Mouse (Mus musculus) stomach, embryonic 14.5 days (tissue): ENCODE measurements at regions not wholly inside any gene's neighbourhood (a gene's known extent, or its start where the extent isn't known, plus 50 kb on each side); places are given as distances from the start of the nearest gene placed in this dataset.

Experiments used
- ATAC-seq: fragments of 200-750 bp; cut with Nextera tagmentation; 2 replicates; pipeline ENCODE4 v1.8.0; 2017; ENCODE audit warnings: low read depth, moderate TSS enrichment; ENCODE audit not compliant: insufficient number of reproducible peaks, insufficient read depth, low FRiP score
- H3K27ac ChIP-seq: fragments of 300-500 bp; sonication (generic); 2 replicates; pipeline ENCODE4 v1.5.1; 2014; ENCODE audit warnings: mild to moderate bottlenecking, low read length, moderate library complexity, mixed read lengths
- H3K27me3 ChIP-seq: fragments of 300-500 bp; sonication (generic); 2 replicates; pipeline ENCODE4 v1.6.1; 2014; ENCODE audit warnings: low read length, control low read depth, mixed read lengths; ENCODE audit not compliant: control insufficient read depth, insufficient read depth
- H3K36me3 ChIP-seq: fragments of 300-500 bp; sonication (generic); 2 replicates; pipeline ENCODE4 v1.6.1; 2014; ENCODE audit warnings: mild to moderate bottlenecking, control low read depth, low read length, moderate library complexity, mixed read lengths; ENCODE audit not compliant: control insufficient read depth, insufficient read depth
- H3K4me1 ChIP-seq: fragments of 300-500 bp; sonication (generic); 2 replicates; pipeline ENCODE4 v1.6.1; 2014; ENCODE audit warnings: low read length, control low read depth, mixed read lengths; ENCODE audit not compliant: control insufficient read depth, insufficient read depth
- H3K4me2 ChIP-seq: fragments of 300-500 bp; sonication (generic); replicated peaks from 2 replicates; pipeline ENCODE4 v1.6.1; 2014; ENCODE audit warnings: low read depth, low read length, control low read depth
- H3K4me3 ChIP-seq: fragments of 300-500 bp; sonication (generic); 2 replicates; pipeline ENCODE4 v1.5.1; 2014; ENCODE audit warnings: low read depth, low read length, control low read depth
- H3K9ac ChIP-seq: fragments of 300-500 bp; sonication (generic); replicated peaks from 2 replicates; pipeline ENCODE4 v1.6.1; 2014; ENCODE audit warnings: low read depth, mild to moderate bottlenecking, control low read depth, low read length, moderate library complexity, mixed read lengths
- H3K9me3 ChIP-seq: fragments of 300-500 bp; sonication (generic); 2 replicates; pipeline ENCODE4 v1.6.1; 2016; ENCODE audit warnings: low read depth, low read length, control low read depth; ENCODE audit not compliant: control insufficient read depth
- WGBS: fragments of 180-500 bp; shearing (Covaris S2); extraction: QIAGEN DNeasy Blood & Tissue Kit; methylation state at CpG from one replicate; pipeline ENCODE4 v1.1.7; 2014; 5-methylcytosine and 5-hydroxymethylcytosine counted together

GRCm38 (mm10) chr3:20892916-20893430 lies 526.0 kb upstream of the Agtr1b start:
- Histone ChIP-seq H3K4me2 (no peak overlapping the region), H3K9ac (no peak overlapping the region), H3K9me3 (no peaks in the 10 kb centered on the region), H3K27ac (no peak overlapping the region), H3K4me3 (no peak overlapping the region), H3K4me1 (no peaks in the 10 kb centered on the region), H3K36me3 (no peaks in the 10 kb centered on the region), H3K27me3 (no peaks in the 10 kb centered on the region)
- 44% methylated on average over 1 of the region's 1 CpGs for WGBS
- no peak for ATAC-seq

- H3K4me1 ChIP-seq: no peaks in the 10 kb centered on the region
- no peak overlapping the region for H3K4me3 ChIP-seq
- no peak overlapping the region for H3K27ac ChIP-seq
- no peaks in the 10 kb centered on the region for H3K36me3 ChIP-seq
- WGBS: 88% methylated on average over 2 of the region's 2 CpGs
- no peaks in the 10 kb centered on the region for H3K27me3 ChIP-seq
- H3K9ac ChIP-seq: no peak overlapping the region
- H3K9me3 ChIP-seq: no peaks in the 10 kb centered on the region
- H3K4me2 ChIP-seq: no peak overlapping the region
- no peak for ATAC-seq
Measured at GRCm38 (mm10) chr3:20864241-20864640, 497.3 kb upstream of the Agtr1b start.

- WGBS: 91% methylated on average over 4 of the region's 4 CpGs
- no peak for ATAC-seq
Measured at GRCm38 (mm10) chr3:20831038-20831437, 464.1 kb upstream of the Agtr1b start.

DNA sequence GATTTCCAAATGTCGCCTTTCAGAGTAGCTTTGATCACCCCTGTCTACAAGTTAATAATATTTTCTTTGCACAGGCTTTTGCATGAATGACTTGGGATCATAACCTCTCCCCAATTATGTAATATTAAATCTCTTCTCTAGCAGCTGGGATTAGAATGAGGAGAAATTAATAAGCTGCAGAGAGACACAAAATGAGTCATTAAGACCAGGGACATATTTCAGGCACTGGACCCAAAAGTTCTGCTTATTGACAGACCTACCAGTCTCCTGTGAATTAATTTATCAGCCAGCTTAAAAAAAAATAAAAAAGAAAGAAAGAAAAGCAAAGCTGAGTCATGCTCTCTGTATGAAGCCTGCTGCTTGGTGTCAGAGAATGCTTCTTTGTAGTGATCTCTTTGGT lies 462.4 kb upstream of the Agtr1b start:
- ATAC-seq: no peak
- no peaks in the 10 kb centered on the region for H3K27me3 ChIP-seq
- no peaks in the 10 kb centered on the region for H3K4me1 ChIP-seq
- no peaks in the 10 kb centered on the region for H3K36me3 ChIP-seq
- 47% methylated on average over 1 of the region's 1 CpGs for WGBS
- H3K4me2 ChIP-seq: no peak overlapping the region
- no peak overlapping the region for H3K9ac ChIP-seq
- H3K27ac ChIP-seq: no peak overlapping the region
- no peaks in the 10 kb centered on the region for H3K9me3 ChIP-seq
- H3K4me3 ChIP-seq: no peak overlapping the region

More at GRCm38 (mm10) chr3:20831038-20831437, 464.1 kb upstream of the Agtr1b start:
- H3K9ac ChIP-seq: no peak overlapping the region
- H3K36me3 ChIP-seq: no peaks in the 10 kb centered on the region
- H3K9me3 ChIP-seq: no peaks in the 10 kb centered on the region
- H3K4me2 ChIP-seq: no peak overlapping the region
- H3K27me3 ChIP-seq: no peaks in the 10 kb centered on the region
- no peak overlapping the region for H3K27ac ChIP-seq
- H3K4me1 ChIP-seq: no peaks in the 10 kb centered on the region
- no peak overlapping the region for H3K4me3 ChIP-seq

DNA sequence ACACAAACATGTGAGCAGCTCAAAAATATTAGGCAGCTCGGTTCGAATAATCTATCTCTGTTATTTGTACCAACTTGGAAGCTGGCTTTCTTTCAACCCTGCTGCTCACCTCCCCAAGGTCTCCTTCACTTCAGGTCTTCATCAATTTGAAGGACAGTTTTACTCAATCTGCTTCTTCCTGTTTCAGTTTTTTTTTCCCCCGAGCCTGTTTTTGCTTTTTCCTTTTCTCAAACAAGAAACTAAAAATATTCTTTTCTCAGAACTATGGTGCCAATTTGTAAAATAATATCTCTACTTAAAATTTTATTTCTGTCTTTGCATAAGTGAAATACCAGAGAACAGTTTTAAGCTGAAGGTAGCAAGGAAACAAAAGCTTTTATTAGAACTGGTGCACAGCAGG lies 461.8 kb upstream of the Agtr1b start:
- H3K9me3 ChIP-seq: no peaks in the 10 kb centered on the region
- H3K36me3 ChIP-seq: no peaks in the 10 kb centered on the region
- no peaks in the 10 kb centered on the region for H3K4me1 ChIP-seq
- H3K9ac ChIP-seq: no peak overlapping the region
- H3K4me2 ChIP-seq: no peak overlapping the region
- no peak for ATAC-seq
- no peak overlapping the region for H3K27ac ChIP-seq
- H3K27me3 ChIP-seq: no peaks in the 10 kb centered on the region
- H3K4me3 ChIP-seq: no peak overlapping the region
- 57% methylated on average over 3 of the region's 3 CpGs for WGBS

DNA sequence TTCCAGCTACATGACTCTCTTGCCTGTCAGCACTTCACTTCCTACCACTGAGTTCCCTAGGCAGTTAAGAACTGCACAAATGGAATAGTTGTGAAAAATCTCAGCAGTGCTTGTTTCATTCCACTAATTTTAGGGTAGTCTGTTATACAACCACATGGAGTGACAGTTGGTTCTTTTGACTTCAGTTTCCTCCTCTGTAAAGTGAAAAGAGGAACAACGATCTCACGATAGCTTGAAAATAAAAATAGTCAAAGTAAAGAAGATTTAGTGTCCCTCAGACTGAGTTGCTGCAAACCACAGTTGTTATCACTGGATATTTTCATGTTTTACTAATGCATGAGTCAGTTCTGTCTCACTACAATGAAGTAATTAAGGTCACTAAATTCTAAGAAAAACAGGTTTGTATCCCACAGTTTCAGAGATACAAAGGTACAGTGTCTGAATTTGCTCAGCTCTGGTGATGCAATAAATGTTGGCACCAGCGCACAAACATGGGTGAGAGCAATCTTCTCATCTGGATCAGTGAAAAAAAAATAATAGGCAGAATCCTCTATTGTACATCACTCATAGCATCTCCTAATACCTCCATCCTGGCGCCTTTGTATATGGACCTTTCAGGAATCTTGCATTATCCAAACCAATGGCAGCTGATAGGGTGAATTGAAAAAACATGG lies 458.8 kb upstream of the Agtr1b start:
- ATAC-seq: no peak
- H3K36me3 ChIP-seq: no peaks in the 10 kb centered on the region
- H3K4me3 ChIP-seq: no peak overlapping the region
- H3K4me2 ChIP-seq: no peak overlapping the region
- no peaks in the 10 kb centered on the region for H3K4me1 ChIP-seq
- H3K9ac ChIP-seq: no peak overlapping the region
- 90% methylated on average over 4 of the region's 4 CpGs for WGBS
- H3K9me3 ChIP-seq: no peaks in the 10 kb centered on the region
- H3K27me3 ChIP-seq: no peaks in the 10 kb centered on the region
- H3K27ac ChIP-seq: no peak overlapping the region

GRCm38 (mm10) chr3:20822226-20822625 lies 455.2 kb upstream of the Agtr1b start:
- Histone ChIP-seq H3K27ac (no peak overlapping the region), H3K4me3 (no peak overlapping the region), H3K36me3 (no peaks in the 10 kb centered on the region), H3K27me3 (no peaks in the 10 kb centered on the region), H3K4me2 (no peak overlapping the region), H3K9ac (no peak overlapping the region), H3K4me1 (no peaks in the 10 kb centered on the region), H3K9me3 (no peaks in the 10 kb centered on the region)
- ATAC-seq: no peak
- WGBS: 40% methylated on average over 1 of the region's 1 CpGs

GRCm38 (mm10) chr3:20821712-20822111 lies 454.7 kb upstream of the Agtr1b start:
- WGBS: 75% methylated on average over 4 of the region's 4 CpGs

GRCm38 (mm10) chr3:20820047-20820446 lies 453.1 kb upstream of the Agtr1b start:
- 96% methylated on average over 3 of the region's 3 CpGs for WGBS
- Histone ChIP-seq H3K4me1 (no peaks in the 10 kb centered on the region), H3K4me3 (no peak overlapping the region), H3K27ac (no peak overlapping the region), H3K9me3 (no peaks in the 10 kb centered on the region), H3K27me3 (no peaks in the 10 kb centered on the region), H3K36me3 (no peaks in the 10 kb centered on the region), H3K9ac (no peak overlapping the region), H3K4me2 (no peak overlapping the region)
- ATAC-seq: no peak

More at GRCm38 (mm10) chr3:20821712-20822111, 454.7 kb upstream of the Agtr1b start:
- no peaks in the 10 kb centered on the region for H3K9me3 ChIP-seq
- no peak overlapping the region for H3K4me3 ChIP-seq
- no peaks in the 10 kb centered on the region for H3K4me1 ChIP-seq
- no peak for ATAC-seq
- no peaks in the 10 kb centered on the region for H3K36me3 ChIP-seq
- no peak overlapping the region for H3K4me2 ChIP-seq
- H3K27ac ChIP-seq: no peak overlapping the region
- H3K9ac ChIP-seq: no peak overlapping the region
- no peaks in the 10 kb centered on the region for H3K27me3 ChIP-seq
